Mouse (Mus musculus) lung, embryonic 15.5 days (tissue): ENCODE results near the gene B4galnt1. TPM values are rescaled to one million over a fixed set of nuclear protein-coding genes. Genes with fewer than 3 reads are reported as not detected.

Source experiments
- ATAC-seq: fragments of 200-750 bp; cut with Nextera tagmentation; 2 replicates; pipeline ENCODE4 v1.8.0; 2017; ENCODE audit warnings: moderate number of reproducible peaks, borderline replicate concordance; ENCODE audit not compliant: low FRiP score, low TSS enrichment; ENCODE audit errors: extremely low read depth
- H3K27ac ChIP-seq: fragments of 300-500 bp; sonication (generic); 2 replicates; pipeline ENCODE4 v1.5.1; 2015; ENCODE audit warnings: moderate library complexity, mild to moderate bottlenecking, inconsistent platforms
- H3K27me3 ChIP-seq: fragments of 300-500 bp; sonication (generic); 2 replicates; pipeline ENCODE4 v1.6.1; 2015; ENCODE audit warnings: inconsistent platforms
- H3K36me3 ChIP-seq: fragments of 300-500 bp; sonication (generic); 2 replicates; pipeline ENCODE4 v1.6.1; 2015; ENCODE audit warnings: inconsistent platforms
- H3K4me1 ChIP-seq: fragments of 300-500 bp; sonication (generic); 2 replicates; pipeline ENCODE4 v1.6.1; 2015; ENCODE audit warnings: inconsistent platforms
- H3K4me2 ChIP-seq: fragments of 300-500 bp; sonication (generic); 2 replicates; pipeline ENCODE4 v1.6.1; 2015; ENCODE audit warnings: inconsistent platforms, mild to moderate bottlenecking, moderate library complexity
- H3K4me3 ChIP-seq: fragments of 300-500 bp; sonication (generic); 2 replicates; pipeline ENCODE4 v1.5.1; 2015; ENCODE audit warnings: mild to moderate bottlenecking, inconsistent platforms
- H3K9ac ChIP-seq: fragments of 300-500 bp; sonication (generic); 2 replicates; pipeline ENCODE4 v1.6.1; 2015; ENCODE audit warnings: inconsistent platforms
- H3K9me3 ChIP-seq: fragments of 300-500 bp; sonication (generic); 2 replicates; pipeline ENCODE4 v1.6.1; 2016; ENCODE audit warnings: inconsistent platforms
- WGBS: fragments of 180-500 bp; shearing (Covaris S2); methylation state at CpG from one replicate; pipeline ENCODE4 v1.1.7; 2015; 5-methylcytosine and 5-hydroxymethylcytosine counted together
- polyA plus RNA-seq: library from polyadenylated mRNA; unstranded; fragments of >200 nt; fragmentation: Nextera tagmentation; extraction: Ambion mirVana; gene quantifications from 2 replicates; pipeline ENCODE4 v1.2.1, GENCODE M21; 2015

The B4galnt1 gene
- polyA plus RNA-seq, 1 experiment from 2014 or later, result 3.6 TPM

DNA sequence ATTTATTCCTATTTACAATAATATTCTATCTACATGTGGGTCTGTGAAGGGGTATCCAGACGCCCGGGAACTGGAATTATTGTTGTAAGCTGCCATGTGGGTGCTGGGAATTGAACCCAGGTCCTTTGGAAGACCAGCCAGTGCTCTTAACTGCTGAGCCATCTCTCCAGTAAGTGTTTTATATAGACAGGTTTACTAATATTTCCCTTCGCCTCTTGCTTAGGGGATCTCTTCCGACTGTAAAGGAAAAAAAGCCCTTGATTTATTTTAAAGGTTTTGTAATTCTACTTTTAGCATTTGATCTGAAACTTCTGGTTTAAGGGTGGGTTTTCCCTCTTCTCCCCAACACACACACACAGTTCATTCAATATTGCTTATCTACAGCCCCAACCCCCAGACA is 835 bp upstream of the B4galnt1 start:
- no peak for ATAC-seq
- peaks cover 61% of the 10 kb centered on the region for H3K27me3 ChIP-seq
- no peak overlapping the region for H3K4me2 ChIP-seq

DNA sequence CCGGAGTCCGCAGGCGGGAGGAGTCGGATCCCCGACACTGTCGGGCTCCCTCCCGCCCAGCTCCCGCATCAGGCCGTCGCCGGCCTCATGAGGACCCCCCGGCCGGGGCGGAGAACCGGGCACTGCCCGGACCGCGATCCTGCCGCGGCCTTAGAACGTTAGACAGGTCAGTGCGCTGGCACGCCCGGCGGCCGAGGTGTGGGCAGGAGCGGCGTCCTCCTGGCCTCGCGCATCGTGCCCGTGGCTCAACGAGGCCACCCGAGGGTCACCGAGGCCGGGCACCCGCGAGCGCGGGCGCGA is 279 bp downstream of the B4galnt1 start:
- Histone ChIP-seq H3K27me3 (peaks cover 72% of the 10 kb centered on the region), H3K4me3 (peak overlapping the region; percentile 51), H3K36me3 (no peaks in the 10 kb centered on the region), H3K27ac (no peak overlapping the region), H3K4me1 (peaks cover 33% of the 10 kb centered on the region), H3K4me2 (peak overlapping the region; percentile 100), H3K9me3 (no peaks in the 10 kb centered on the region), H3K9ac (peak overlapping the region; percentile 45)
- WGBS, result under 1% methylated on average over 42 of the region's 42 CpGs
- no peak; the same call in 1 of the 2 replicates for ATAC-seq

More for the DNA sequence above, 835 bp upstream of the B4galnt1 start:
- 94% methylated on average over 4 of the region's 4 CpGs for WGBS
- Histone ChIP-seq H3K36me3 (no peaks in the 10 kb centered on the region), H3K4me3 (no peak overlapping the region), H3K4me1 (peaks cover 28% of the 10 kb centered on the region), H3K9me3 (no peaks in the 10 kb centered on the region), H3K9ac (no peak overlapping the region), H3K27ac (no peak overlapping the region)

DNA sequence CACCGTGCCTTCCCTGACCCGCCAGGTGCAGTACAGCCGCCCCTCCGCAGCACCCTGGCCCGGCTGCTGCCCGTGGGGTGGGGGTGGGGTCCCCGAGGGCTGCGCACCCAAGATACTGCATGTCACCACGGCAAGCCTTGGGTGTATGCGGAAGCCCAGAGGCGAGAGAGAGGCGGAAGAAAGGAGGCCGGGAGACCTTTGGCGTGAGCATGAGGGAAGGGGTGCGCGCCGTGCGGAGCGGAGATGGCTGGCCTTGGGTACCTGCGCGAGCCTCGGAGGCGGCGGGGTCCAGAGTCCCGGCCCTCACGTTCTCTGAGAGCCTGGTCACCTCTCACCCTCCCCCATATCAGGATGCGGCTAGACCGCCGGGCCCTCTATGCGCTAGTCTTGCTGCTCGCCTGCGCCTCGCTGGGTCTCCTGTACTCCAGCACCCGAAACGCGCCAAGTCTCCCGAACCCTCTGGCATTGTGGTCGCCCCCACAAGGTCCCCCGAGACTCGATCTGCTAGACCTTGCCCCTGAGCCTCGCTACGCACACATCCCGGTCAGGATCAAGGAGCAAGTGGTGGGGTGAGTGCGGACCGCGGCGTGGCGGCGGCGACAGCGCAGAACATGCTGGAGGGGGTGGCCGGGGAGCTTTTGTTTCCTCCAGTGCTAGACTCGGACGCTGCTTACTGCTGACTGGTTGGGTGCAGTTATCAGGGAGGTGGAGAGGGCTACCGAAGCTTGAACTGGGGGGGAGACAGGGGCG is 804 bp downstream of the B4galnt1 start:
- Histone ChIP-seq H3K4me2 (peak overlapping the region; percentile 100), H3K9me3 (no peaks in the 10 kb centered on the region), H3K27ac (no peak overlapping the region), H3K9ac (peak overlapping the region; percentile 45), H3K36me3 (no peaks in the 10 kb centered on the region), H3K4me3 (peak overlapping the region; percentile 51), H3K4me1 (peaks cover 39% of the 10 kb centered on the region), H3K27me3 (peaks cover 78% of the 10 kb centered on the region)
- WGBS, result under 1% methylated on average over 53 of the region's 56 CpGs
- peak; percentile 35; the same call in 1 of the 2 replicates for ATAC-seq

DNA sequence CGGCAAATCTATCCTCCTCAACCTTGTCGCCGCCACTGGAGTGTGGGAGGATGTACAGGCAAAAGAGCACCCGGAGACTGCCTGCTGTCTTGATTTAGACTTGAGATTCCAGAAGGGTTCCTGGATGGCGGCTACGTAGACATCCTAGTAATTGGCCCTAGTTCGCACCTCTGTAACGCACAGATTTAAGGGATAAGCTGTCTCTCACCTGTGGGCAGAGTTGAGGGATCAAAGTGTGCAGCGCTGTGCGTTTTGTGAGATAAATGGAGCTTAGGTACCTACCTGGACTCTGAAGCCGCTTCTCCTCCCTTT is 1.3 kb downstream of the B4galnt1 start:
- no peak for ATAC-seq
- peak overlapping the region; percentile 100 for H3K4me2 ChIP-seq
- peaks cover 83% of the 10 kb centered on the region for H3K27me3 ChIP-seq
- peak overlapping the region; percentile 45; the same call in 1 of the 2 replicates for H3K9ac ChIP-seq
- WGBS, result 5% methylated on average over 11 of the region's 11 CpGs
- H3K4me1 ChIP-seq, result peaks cover 43% of the 10 kb centered on the region
- H3K27ac ChIP-seq, result no peak overlapping the region
- H3K4me3 ChIP-seq, result peak overlapping the region; percentile 51
- no peaks in the 10 kb centered on the region for H3K36me3 ChIP-seq
- no peaks in the 10 kb centered on the region for H3K9me3 ChIP-seq

DNA sequence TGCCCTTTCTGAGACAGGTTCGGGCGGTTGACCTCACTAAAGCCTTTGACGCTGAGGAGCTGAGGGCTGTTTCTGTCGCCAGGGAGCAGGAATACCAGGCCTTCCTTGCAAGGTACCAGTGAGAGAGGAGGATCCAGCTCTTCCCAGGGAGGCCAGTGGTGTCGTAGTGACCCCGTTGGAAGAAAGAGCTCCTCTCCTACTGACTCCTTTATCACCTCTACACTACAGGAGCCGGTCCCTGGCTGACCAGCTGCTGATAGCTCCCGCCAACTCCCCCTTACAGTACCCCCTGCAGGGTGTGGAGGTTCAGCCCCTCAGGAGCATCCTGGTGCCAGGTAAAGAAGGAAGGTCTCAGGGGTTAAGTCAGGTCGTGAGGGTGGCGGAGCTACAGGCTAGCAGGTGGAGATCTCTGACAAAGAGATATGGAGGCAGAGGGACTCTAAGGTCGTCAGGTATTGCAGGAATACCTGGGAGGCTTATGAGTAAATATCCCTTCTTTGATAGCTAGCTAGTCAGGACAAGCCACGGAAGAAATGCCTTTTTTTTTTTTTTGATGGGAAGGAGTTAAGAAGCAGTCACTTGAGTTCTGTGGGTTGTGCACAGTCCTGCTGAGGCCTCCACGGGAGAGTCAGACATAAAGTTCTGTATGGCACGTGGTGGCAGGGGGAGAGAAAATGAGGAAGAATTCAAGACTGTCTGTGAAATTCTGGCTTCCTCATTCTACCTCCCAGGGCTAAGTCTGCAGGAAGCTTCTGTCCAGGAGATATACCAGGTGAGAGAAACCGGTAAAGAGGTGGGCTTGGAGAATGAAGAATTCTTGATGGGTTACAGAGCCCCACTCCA is 2.0 kb downstream of the B4galnt1 start:
- Histone ChIP-seq H3K27me3 (peaks cover 89% of the 10 kb centered on the region), H3K36me3 (no peaks in the 10 kb centered on the region), H3K4me3 (peak overlapping the region; percentile 51), H3K9ac (no peak overlapping the region), H3K4me1 (peaks cover 43% of the 10 kb centered on the region), H3K27ac (no peak overlapping the region), H3K4me2 (peak overlapping the region; percentile 100), H3K9me3 (no peaks in the 10 kb centered on the region)
- ATAC-seq, result no peak
- WGBS, result 25% methylated on average over 15 of the region's 15 CpGs

DNA sequence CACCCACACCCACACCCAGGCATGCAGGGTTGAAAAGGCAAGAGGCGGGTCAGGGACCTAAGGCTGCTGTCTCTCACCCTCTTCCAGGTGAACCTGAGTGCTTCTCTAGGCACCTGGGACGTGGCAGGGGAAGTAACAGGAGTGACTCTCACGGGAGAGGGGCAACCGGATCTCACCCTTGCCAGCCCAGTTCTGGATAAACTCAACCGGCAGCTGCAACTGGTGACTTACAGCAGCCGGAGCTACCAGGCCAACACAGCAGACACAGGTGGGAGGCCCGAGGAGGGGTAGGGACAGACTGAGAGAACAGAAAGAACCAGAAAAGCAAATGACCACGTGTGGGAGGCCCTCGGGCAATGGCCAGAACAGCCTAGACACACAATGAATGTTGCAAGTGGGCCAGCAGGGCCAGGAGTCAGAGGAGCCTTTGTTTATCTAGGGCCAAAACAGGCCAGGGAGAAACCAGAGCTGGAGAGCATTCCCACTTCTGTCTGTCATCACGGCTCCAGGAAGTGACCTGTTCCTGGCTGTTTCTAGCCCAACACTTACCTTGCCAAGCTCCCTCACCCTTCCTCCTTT is 2.7 kb downstream of the B4galnt1 start:
- Histone ChIP-seq H3K4me2 (no peak overlapping the region), H3K27me3 (peaks cover 94% of the 10 kb centered on the region)
- ATAC-seq, result no peak

DNA sequence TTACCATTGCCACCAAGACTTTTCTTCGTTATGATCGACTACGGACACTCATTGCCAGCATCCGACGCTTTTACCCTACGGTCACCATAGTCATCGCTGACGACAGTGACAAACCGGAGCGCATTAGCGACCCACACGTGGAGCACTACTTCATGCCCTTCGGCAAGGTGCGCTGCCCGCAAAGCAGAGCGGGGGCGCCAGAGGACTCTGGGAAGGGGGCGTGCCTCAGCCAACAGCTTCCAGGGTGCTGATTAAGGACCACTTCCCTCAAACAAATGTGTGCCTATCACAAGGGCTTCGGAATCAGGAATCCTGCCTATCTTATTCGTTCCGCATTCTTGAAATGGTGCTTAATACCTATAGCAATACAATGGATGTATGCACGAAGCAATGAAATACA is 5.0 kb downstream of the B4galnt1 start:
- ATAC-seq, result no peak
- Histone ChIP-seq H3K4me2 (peak overlapping the region; percentile 75), H3K27me3 (peaks cover 77% of the 10 kb centered on the region), H3K9me3 (no peaks in the 10 kb centered on the region), H3K9ac (no peak overlapping the region), H3K4me3 (peak overlapping the region; percentile 41; the same call in 1 of the 2 replicates), H3K27ac (no peak overlapping the region), H3K36me3 (no peaks in the 10 kb centered on the region), H3K4me1 (peaks cover 38% of the 10 kb centered on the region)
- WGBS, result 3% methylated on average over 22 of the region's 22 CpGs

More for the DNA sequence above, 2.7 kb downstream of the B4galnt1 start:
- Histone ChIP-seq H3K36me3 (no peaks in the 10 kb centered on the region), H3K27ac (no peak overlapping the region), H3K4me1 (peaks cover 43% of the 10 kb centered on the region), H3K9me3 (no peaks in the 10 kb centered on the region), H3K4me3 (no peak overlapping the region), H3K9ac (no peak overlapping the region)
- 30% methylated on average over 10 of the region's 10 CpGs for WGBS

DNA sequence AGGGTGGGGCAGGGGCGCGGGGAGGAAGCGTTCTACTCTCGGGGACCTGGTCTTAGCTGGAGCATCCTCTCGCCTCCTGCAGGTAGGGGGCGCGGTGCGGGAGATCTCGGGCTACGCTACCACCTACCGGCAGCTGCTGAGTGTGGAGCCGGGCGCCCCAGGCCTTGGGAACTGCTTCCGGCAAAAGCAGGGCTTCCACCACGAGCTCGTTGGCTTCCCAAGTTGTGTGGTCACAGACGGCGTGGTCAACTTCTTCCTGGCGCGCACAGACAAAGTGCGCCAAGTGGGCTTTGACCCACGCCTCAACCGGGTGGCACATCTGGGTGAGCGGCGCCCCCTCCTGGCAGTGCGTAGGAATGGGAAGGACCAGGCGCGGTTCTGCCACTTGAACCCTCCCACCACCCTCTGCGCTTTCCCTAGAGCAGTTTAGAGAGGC is 5.8 kb downstream of the B4galnt1 start:
- Histone ChIP-seq H3K4me3 (peak overlapping the region; percentile 41), H3K9me3 (no peaks in the 10 kb centered on the region), H3K4me2 (peak overlapping the region; percentile 75), H3K27ac (no peak overlapping the region), H3K27me3 (peaks cover 74% of the 10 kb centered on the region), H3K36me3 (no peaks in the 10 kb centered on the region), H3K4me1 (peaks cover 29% of the 10 kb centered on the region), H3K9ac (peak overlapping the region; percentile 32)
- peak; percentile 68 for ATAC-seq
- WGBS, result under 1% methylated on average over 29 of the region's 29 CpGs

DNA sequence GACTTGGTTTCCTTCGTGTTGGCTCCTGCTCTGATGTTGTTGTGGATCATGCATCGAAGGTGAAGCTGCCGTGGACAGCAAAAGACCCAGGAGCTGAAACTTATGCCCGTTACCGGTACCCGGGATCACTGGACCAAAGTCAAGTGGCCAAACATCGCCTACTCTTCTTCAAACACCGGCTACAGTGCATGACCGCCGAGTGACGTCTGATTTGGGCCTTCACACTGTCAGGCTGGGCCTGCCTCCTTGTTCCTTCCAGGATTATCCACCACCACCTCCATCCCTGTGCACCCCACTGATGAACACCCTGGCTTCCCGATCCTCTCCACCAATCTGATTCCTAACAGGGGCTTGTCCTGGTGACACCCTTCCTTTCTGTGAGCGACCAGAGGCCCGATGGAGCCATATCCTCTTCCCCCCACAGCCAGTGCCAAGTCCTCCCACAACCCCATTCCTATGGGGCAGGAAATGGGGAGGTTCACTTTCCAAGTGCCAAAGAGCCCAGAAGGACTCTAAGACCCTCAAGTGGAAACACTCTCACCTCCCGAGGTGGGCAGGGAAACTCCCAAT is 6.7 kb downstream of the B4galnt1 start:
- no peaks in the 10 kb centered on the region for H3K9me3 ChIP-seq
- ATAC-seq, result no peak
- no peak overlapping the region for H3K4me3 ChIP-seq
- H3K4me1 ChIP-seq, result peaks cover 22% of the 10 kb centered on the region
- H3K4me2 ChIP-seq, result no peak overlapping the region
- H3K27ac ChIP-seq, result no peak overlapping the region
- H3K36me3 ChIP-seq, result no peaks in the 10 kb centered on the region
- peaks cover 74% of the 10 kb centered on the region for H3K27me3 ChIP-seq
- 80% methylated on average over 15 of the region's 15 CpGs for WGBS
- H3K9ac ChIP-seq, result no peak overlapping the region

DNA sequence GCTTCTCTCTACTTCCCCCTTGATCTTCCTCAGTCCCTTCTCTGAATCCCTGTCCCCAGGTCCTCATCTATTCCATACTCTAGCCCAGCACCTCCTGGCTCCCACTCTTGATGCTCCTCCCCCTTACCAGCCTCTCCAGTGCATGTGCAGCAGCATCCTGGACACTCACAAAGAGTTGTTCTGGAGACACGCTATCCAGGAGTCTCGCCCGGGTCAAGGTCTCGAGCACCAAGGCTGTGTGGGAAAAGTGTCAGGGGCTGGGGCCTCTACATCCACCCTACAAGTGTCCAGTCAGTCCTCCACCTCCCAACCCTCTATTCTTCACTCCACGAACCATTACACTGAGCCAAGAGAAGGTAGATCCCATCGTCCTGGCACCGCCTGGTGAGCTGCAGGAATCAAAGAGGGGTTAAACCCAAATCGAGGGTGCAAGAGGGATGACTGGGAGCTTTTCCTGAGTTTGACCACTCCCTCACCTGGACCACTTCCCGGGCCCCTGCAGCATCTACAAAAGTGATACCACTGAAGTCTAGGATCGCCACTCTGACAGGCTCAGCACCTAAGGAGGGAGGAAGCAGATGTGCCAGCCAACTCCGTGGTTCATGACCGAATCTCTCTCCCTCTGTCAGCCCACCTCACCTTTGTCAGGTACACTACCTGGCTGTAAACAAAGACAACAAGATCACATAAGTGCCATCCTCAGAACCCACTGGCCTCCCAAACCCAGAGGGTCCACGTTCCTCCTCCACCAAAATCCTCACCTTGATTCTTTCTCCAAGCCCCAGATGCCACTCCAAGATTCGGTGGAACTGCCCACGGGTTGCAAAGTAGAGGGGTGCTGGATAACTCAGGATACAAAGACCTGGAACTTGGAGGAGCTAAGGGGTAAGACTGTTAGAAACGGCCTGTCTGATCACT is 8.4 kb downstream of the B4galnt1 start:
- H3K4me1 ChIP-seq, result peaks cover 22% of the 10 kb centered on the region
- H3K4me2 ChIP-seq, result no peak overlapping the region
- no peak overlapping the region for H3K27ac ChIP-seq
- 76% methylated on average over 16 of the region's 16 CpGs for WGBS
- H3K36me3 ChIP-seq, result no peaks in the 10 kb centered on the region
- H3K27me3 ChIP-seq, result peaks cover 74% of the 10 kb centered on the region
- H3K9me3 ChIP-seq, result no peaks in the 10 kb centered on the region
- H3K4me3 ChIP-seq, result no peak overlapping the region
- H3K9ac ChIP-seq, result no peak overlapping the region
- no peak for ATAC-seq

DNA sequence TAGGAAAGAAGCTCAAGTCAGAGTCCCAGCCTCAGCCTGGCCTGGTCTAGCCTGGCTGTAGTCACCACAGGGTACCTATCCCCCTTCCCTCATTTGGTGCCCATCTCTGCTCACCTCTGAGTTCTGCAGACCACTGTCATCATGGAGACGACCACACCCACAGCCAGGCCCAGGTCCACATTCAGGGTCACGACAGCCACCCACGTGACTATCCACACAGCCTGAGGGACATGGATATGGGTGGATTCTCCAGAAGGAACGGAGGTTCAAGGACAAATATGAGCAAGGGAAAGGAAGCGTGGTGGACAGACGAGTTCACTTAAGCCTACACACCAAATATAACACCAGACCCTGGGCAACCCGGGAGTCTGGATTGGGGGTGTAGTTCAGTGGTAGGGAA is 9.1 kb downstream of the B4galnt1 start:
- WGBS, result 83% methylated on average over 7 of the region's 7 CpGs
- no peak overlapping the region for H3K4me2 ChIP-seq
- peaks cover 27% of the 10 kb centered on the region for H3K4me1 ChIP-seq
- peaks cover 75% of the 10 kb centered on the region for H3K27me3 ChIP-seq
- no peaks in the 10 kb centered on the region for H3K36me3 ChIP-seq
- no peak overlapping the region for H3K27ac ChIP-seq
- no peak overlapping the region for H3K9ac ChIP-seq
- H3K4me3 ChIP-seq, result no peak overlapping the region
- no peaks in the 10 kb centered on the region for H3K9me3 ChIP-seq
- no peak for ATAC-seq
